Mouse (Mus musculus): Measurements from ENCODE around the gene St6gal1.
A peak's percentile ranks its signal among the peaks of the same experiment; 100 is the strongest.

Gene St6gal1

GRCm38 (mm10) chr16:23249762-23250161, 25.2 kb downstream of the St6gal1 start:
- no peak for DNase-seq (ENCODE audit: inconsistent age in 2 of 2, low spot score in 1 of 2)

- no peak for DNase-seq (ENCODE audit: inconsistent age in 2 of 2, low spot score in 1 of 2)
Measured at GRCm38 (mm10) chr16:23250556-23251444, 26.3 kb downstream of the St6gal1 start.

DNA sequence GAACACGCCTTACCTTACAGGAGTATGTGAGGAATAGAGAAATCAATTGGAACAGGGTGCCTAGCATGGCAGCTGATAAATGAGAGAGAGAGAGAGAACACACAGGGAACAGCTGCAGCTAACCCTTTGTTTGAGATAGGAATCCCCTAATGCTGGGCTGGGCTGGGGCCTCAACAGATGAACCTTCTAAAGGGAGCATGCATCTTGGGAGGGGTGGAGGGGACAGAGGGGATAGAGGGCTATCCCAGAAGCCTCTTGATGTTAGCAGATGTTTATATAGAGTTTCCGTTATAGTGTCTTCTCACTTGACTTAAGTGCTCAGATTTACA, 26.9 kb downstream of the St6gal1 start:
- DNase-seq (ENCODE audit: inconsistent age in 2 of 2, low spot score in 1 of 2) = no peak

GRCm38 (mm10) chr16:23253620-23254019, 29.1 kb downstream of the St6gal1 start:
- DNase-seq (ENCODE audit: inconsistent age in 2 of 2, low spot score in 1 of 2) = no peak

GRCm38 (mm10) chr16:23254062-23254461, 29.5 kb downstream of the St6gal1 start:
- DNase-seq (ENCODE audit: inconsistent age in 2 of 2, low spot score in 1 of 2) = peak in 1 of 2 experiments; percentile 61

DNA sequence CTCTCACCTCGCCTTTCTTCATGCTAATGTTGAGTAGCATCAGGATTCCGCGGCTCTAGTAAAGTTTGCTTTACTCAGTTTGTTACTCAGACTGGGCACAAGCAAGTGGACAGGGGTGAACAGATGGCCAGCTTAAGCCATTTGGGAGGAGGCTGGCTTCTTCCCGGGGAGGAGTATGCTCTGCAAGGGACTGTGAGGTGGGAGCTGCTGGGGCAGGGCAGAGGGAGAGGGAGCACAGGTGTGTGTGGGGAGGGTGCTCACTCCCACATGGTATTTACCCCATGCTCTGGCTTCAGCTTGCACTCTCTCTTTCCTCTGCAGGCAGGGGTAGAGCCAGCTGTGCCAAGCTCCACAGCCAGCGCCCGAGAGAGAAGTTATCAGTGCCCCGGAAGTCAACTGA, 32.1 kb downstream of the St6gal1 start:
- peak in 1 of 2 experiments; percentile 11 for DNase-seq (ENCODE audit: inconsistent age in 2 of 2, low spot score in 1 of 2)

- peak in 1 of 2 experiments; percentile 5 for DNase-seq (ENCODE audit: inconsistent age in 2 of 2, low spot score in 1 of 2)
Measured at GRCm38 (mm10) chr16:23258429-23258822, 33.9 kb downstream of the St6gal1 start.

- DNase-seq (ENCODE audit: inconsistent age in 2 of 2, low spot score in 1 of 2) = peak in 1 of 2 experiments; percentile 67
Measured at GRCm38 (mm10) chr16:23258823-23259457, 34.4 kb downstream of the St6gal1 start.

DNA sequence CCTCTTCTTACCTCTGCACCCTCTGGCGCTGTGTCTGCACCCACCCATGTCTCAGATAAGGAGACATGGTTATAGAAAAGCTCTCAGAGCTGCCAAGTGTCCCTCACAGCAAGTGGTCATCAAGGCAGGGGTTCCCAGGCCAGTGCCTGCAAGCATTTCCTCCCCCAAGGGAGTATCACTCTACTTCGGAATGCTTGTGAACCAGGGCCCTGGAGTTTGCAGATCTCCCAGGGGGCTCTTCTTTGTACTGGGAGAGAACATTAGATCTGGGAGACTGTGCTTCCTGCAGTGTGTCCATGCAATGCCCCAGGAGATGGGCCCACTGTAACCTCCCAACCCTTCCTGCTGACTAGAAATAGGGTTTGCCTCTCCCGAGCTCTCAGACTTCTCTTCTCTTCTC, 35.0 kb downstream of the St6gal1 start:
- no peak for DNase-seq (ENCODE audit: inconsistent age in 2 of 2, low spot score in 1 of 2)

- DNase-seq (ENCODE audit: inconsistent age in 2 of 2, low spot score in 1 of 2) = peak in 1 of 2 experiments; percentile 71
Measured at GRCm38 (mm10) chr16:23262131-23262768, 37.7 kb downstream of the St6gal1 start.

GRCm38 (mm10) chr16:23262846-23263245, 38.3 kb downstream of the St6gal1 start:
- no peak for DNase-seq (ENCODE audit: inconsistent age in 2 of 2, low spot score in 1 of 2)

- no peak for DNase-seq (ENCODE audit: inconsistent age in 2 of 2, low spot score in 1 of 2)
Measured at GRCm38 (mm10) chr16:23264999-23265398, 40.5 kb downstream of the St6gal1 start.

DNA sequence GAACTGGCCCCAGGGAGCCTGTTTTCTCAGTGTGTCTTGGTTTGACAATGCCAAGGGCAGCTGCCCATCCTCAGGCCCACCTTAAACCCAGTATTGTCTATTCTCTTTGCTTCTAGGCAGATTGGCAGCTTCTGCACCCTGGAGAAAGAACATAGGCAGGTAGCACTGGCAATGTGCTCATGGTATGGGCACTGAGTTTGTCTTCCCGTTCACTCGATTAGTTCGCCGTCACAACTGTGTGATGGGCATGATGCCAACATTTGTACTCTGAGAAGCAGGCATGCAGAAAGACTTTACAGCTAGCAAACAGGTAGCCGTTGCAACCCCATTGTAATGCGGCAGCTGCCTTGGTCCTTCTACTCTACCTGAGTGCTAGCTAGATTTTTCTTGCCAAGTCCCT, 40.9 kb downstream of the St6gal1 start:
- no peak for DNase-seq (ENCODE audit: inconsistent age in 2 of 2, low spot score in 1 of 2)

- DNase-seq (ENCODE audit: inconsistent age in 2 of 2, low spot score in 1 of 2) = no peak
Measured at GRCm38 (mm10) chr16:23266293-23266692, 41.8 kb downstream of the St6gal1 start.

- peak in 1 of 2 experiments; percentile 47 for DNase-seq (ENCODE audit: inconsistent age in 2 of 2, low spot score in 1 of 2)
Measured at GRCm38 (mm10) chr16:23266896-23267295, 42.4 kb downstream of the St6gal1 start.

DNA sequence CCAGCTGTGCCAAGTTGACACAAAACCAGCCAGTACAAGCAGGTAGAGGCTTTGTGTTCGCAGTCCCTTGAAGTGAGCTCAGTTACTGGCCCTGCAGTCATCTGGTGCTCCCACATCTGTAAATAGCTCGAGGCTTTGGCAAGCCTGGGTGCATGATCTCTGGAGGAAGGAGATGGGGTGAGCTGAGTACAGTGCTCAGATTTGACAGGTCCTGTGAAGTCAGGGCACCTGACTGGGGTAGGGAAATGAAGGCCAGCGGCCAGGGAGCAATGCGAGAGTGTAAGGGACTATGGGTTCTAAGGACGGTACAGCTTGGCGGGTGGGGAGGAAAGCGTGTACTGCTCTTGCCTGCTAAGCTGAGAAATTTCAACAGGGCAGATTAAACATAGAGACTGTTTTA, 43.7 kb downstream of the St6gal1 start:
- DNase-seq (ENCODE audit: inconsistent age in 2 of 2, low spot score in 1 of 2) = no peak

GRCm38 (mm10) chr16:23269056-23269983, 44.8 kb downstream of the St6gal1 start:
- DNase-seq (ENCODE audit: inconsistent age in 2 of 2, low spot score in 1 of 2) = no peak

DNA sequence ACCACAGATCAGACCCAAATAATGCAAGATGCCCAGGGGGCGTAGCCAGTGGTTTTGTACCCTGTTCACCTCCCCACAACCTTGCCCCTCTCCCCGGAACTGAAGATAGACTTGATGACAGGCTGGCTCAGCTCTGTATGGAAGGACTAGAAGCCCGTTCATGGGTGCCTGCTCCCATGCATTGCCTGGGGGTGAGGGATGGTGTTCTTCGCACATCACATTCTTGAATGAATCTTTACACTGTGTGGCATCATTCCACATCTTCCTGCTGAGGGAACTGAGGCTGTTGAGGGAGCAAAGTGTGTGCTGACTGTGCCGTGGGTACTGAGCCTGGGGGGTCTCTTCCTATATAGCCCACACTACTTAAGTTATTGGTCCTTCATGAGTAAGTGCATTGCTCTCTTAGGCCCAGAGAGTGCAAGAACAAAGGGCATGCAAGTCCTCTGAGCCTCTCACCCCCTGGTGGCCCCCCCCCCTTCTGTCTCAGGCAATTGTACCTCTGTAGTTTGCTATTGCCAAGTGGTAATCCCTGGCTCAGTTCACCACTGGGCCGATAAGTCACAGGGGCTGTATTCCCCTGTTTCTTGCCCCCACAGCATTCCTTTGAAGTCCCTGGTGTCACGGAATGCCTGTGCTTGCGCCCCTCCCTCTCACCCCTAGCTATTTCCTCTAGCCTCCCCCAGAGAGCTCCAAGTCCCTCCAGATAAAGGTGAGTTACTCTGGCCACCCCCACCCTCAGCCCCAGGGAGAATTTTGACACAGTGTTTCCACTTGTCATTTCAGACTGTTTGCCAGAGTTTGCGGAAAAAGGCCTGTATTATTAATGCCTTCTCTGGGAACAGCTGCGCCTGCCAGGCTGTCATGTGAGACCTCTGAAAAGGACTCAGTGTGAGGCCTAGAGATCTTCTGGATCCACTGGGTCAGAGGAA, 45.7 kb downstream of the St6gal1 start:
- DNase-seq (ENCODE audit: inconsistent age in 2 of 2, low spot score in 1 of 2) = peak in 1 of 2 experiments; percentile 73

DNA sequence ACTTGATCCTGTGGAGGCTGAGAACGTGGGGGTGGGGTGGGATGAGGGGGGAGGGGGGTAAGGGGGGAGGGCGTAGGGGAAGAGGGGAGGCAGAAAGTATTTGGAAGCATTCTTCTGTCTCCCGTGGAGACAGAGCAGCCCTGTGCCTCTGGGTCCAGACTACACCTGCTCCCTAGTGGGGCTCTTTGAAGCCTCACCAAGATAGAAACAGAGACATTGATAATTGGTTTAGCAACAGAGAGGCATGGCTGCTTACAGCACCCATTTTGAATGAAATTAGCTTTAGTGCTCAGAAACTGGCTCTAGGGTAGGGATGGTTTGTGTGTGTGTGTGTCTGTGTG, 46.3 kb downstream of the St6gal1 start:
- no peak for DNase-seq (ENCODE audit: inconsistent age in 2 of 2, low spot score in 1 of 2)
